Mouse (Mus musculus) megakaryocyte progenitor cell, adult 5-6 weeks (primary cell): ENCODE data around the gene Lrrc75a. TPM values are rescaled to one million over a fixed set of nuclear protein-coding genes. Genes with fewer than 3 reads are reported as not detected.
A peak's percentile ranks its signal among the peaks of the same experiment; 100 is the strongest.

Experiments
- ATAC-seq: replicated peaks from 2 replicates; pipeline ENCODE4 v1.8.0; 2016; ENCODE audit warnings: mild to moderate bottlenecking, moderate TSS enrichment, inconsistent platforms; ENCODE audit not compliant: poor library complexity
- total RNA-seq, 2 experiments: library from RNA; stranded (forward) in 1 of 2; stranded (reverse) in 1 of 2; fragments of 157-497, 149-512 nt in 1 of 2; fragments of 200-1000 nt in 1 of 2; gene quantifications; 2 replicates each; pipeline versions ENCODE4 v1.2.3 to v1.2.4; 2015 to 2017

Lrrc75a gene
- total RNA-seq, 2 experiments from 2014 or later = 2.2 to 3.6 TPM

DNA sequence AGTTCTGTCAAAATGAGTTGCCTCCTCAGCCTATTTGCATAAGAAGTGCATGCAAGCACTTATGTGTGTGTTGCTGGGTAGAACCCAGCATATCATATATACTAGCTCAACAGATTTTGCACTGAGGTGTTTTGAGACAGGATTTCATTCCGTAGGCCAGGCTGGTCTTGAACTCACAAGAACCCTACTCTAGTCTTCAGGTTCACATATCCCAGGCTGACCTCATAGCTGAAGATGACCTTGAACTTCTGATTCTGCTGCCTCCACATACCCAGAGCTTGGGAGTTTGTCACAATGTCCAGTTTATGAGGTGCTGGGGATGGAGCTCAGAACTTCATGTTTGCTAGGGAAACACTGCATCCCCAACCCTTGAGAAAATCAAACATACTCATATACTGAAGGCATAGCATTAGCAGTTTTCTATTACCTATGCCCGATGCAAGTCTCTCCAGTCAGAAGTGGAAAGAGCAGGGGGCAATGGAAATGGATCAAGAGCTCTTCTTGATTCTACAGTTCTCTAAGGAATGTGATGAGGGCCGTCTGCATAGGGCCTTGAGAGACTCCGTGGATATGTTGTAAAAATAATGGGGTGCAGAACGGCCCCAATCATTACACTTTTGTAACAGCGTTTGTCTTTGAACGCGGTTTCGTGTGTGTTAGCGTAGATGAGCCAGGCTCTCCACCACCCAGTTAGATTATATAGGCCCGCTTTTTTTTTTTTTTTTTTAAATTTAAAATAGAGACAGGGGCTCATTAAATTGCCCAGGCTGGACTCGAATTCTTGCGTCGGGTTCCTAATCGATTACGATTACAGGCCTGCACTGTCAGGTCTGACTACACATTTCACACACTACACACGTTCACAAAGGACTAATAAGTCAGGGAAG lies 46.3 kb downstream of the Lrrc75a start:
- no peak for ATAC-seq

DNA sequence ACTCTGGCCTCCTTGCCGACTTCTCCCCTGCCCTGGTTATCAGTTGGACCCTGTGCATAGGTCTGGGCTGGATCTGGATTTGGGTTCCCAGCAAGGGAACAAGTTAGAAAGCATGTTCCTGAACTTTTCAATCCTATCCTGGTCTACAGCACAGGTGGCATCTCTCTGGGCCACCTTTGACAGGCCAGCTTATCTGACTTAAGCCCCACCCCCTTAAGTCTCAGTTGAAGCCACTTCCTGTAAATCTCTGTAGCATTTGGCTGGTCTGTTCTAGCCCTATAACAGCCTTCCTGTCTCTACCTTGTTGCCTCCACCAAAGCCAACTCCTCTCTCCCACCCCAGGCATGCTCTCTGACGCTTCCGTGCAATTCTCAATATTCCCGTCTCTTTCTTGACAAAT lies 49.8 kb downstream of the Lrrc75a start:
- no peak for ATAC-seq

DNA sequence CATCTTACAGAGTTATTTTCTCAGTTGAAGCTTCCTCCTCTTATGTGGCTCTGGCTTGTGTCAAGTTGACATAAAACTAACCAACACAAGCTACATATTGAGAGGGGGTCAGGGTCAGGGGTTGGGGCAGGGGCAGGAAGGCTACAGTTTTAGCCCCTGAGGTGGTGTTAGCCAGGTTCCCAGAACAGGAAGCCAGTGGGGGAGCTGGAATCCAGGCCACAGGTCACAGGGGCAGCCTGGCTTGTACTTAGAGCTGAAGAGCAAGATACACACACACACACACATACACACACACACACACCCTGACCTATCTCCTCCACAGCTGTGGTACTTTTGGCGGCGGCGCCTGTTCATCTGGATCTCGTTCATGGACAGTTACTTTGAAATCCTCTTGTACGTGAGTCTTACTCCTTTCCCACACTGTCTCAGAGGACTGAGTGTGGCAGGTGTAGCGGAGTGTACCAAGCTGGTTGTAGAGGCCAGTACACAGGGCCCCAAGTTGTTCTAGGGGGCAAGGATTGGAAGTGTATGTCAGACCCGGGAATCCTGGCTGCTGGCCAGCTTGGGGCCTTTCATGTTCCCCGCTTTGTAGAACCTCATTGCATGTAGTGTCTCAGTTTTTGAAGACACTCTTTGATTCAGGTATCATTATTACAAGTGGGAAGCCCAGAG lies 56.3 kb downstream of the Lrrc75a start:
- ATAC-seq = no peak

GRCm38 (mm10) chr11:62591026-62591425 lies 57.3 kb downstream of the Lrrc75a start:
- no peak for ATAC-seq

DNA sequence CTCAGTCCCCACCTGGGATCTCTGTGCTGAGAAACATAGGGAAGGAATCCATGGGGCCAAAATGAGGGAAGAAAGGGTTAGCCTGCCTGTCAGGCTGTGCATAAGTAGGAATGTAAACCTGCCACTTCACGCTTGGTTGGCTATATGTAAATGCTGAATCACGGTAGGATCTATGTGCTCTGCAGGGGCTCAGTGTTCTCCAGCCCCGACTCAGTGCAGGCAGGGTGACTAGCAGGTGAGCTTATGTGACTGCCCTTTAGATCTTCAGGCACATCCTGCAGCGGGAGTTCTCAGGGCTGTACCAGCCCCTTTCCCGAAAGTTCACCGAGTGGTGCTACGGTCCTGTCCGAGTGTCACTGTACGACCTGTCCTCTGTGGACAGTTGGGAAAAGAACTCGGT lies 58.9 kb downstream of the Lrrc75a start:
- ATAC-seq = no peak

- ATAC-seq = no peak
Observed at GRCm38 (mm10) chr11:62587034-62587433, 61.3 kb downstream of the Lrrc75a start.

GRCm38 (mm10) chr11:62584671-62585206 lies 63.6 kb downstream of the Lrrc75a start:
- no peak for ATAC-seq

DNA sequence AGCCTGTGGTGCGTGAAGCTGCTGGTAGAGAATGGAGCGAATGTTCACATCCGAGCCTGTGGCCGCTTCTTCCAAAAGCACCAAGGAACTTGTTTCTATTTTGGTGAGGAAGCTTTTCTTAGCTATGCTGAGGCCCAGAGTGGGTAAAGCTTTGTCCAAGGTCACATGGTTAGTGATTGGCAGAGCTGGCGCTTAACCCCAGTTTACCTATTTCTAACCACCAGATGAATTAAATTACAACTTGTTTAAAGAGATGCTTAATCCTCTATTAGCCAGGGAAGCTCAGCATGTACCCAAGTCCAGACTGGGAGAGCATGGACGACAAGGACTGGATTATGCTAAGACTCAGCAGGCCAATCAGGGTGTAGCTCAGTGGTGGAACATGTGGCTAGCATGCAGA lies 65.3 kb downstream of the Lrrc75a start:
- no peak for ATAC-seq

- peak; percentile 62 for ATAC-seq
Observed at GRCm38 (mm10) chr11:62576530-62577152, 71.7 kb downstream of the Lrrc75a start.

DNA sequence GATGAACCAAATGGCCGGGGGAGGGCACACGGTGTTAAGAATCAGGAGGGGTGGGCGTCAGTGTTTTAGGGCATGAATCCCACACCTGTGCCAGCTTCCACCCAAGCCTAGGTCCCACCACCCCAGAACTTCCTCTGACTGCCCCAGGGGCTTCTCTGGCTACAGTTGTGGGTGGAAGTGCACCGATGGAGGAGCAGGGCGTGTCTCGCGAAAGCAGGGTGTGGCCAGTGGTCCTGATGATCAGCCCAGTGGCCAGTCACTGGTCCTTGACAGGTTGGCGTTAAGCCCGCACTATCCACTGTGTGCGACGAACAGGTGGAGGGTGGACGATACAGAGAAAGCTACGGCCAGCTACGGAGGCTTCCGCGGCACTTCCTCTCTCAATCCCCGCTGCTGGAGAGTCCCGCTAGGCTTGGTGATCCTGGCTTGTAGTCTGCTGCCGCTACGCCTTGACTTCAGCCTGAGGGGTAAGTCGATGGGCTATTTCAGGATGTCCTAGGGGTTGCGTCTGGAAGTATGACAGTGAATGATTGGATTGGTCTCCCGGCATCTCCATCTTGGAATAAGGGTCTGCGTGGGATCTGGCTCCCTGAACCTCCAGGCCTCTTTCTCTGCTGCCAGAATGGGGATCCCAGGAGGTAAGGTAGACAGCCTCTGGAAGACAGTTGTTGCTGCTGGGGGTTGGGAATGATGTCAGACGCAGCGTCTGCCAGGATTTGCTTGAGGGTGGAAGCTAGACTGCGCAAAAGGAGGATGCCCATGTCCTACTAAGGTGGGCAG lies 72.5 kb downstream of the Lrrc75a start:
- peak; percentile 18; the same call in 1 of the 2 replicates for ATAC-seq

GRCm38 (mm10) chr11:62575297-62575658 lies 73.0 kb downstream of the Lrrc75a start:
- ATAC-seq = peak; percentile 66

GRCm38 (mm10) chr11:62574703-62575085 lies 73.6 kb downstream of the Lrrc75a start:
- ATAC-seq = no peak

GRCm38 (mm10) chr11:62573959-62574702 lies 74.2 kb downstream of the Lrrc75a start, which contains the start of gene Trpv2:
TSS of gene Trpv2 (plus strand) at chr11:62574486.
- ATAC-seq = peak; percentile 26

GRCm38 (mm10) chr11:62568300-62568699 lies 80.0 kb downstream of the Lrrc75a start:
- 0 out of 2 replicates have a peak, but pooled peaks have one; percentile 26 for ATAC-seq

- ATAC-seq = no peak
Observed at GRCm38 (mm10) chr11:62566211-62566610, 82.1 kb downstream of the Lrrc75a start.

GRCm38 (mm10) chr11:62565747-62566146 lies 82.6 kb downstream of the Lrrc75a start:
- peak; percentile 23; the same call in 1 of the 2 replicates for ATAC-seq

DNA sequence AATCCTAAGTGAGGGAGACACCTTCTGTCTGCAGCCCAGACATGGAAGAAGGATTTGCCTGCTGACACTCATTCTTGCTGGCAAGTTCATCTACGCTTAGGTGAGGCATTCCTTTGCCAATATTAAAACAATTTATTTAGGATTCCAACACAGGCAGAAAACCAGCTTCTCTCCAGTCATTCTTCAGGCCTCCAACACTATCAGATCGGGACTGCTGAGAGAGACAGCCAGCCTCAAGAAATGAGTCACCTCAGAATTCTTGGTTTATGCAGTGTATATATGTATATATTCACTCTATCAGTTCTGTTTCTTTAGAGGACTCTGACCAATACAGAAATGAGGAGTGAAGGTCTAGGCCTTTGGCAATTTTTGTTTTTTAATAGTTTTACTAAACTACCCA lies 84.7 kb downstream of the Lrrc75a start:
- ATAC-seq = no peak

DNA sequence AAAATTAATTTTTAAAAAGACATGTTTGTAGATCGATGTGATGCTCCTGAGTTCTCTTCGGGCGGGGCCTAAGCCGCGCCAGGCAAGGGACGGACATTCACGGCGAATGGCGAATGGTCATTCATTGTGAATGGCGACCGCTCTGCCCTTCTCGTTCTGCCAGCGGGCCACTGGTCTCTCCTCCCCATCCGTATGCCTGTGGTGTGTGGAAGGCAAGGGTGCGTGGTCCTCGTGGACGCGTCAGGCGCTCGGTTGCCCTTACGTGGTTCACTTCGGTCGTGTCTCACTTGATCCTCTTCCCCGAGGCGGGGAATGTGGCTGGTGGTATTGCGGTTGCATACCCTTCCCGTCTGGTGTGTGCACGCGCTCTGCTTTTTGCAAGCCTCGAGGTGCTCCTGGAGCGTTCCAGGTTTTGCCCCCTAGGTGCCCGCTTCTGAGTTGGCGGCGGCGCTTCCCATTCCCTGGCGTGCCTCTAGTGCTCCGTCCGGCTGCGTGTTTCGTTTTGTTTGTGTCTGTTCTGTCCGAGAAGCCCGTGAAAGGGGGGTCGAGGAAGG lies 87.8 kb downstream of the Lrrc75a start:
- peak; percentile 49 for ATAC-seq

DNA sequence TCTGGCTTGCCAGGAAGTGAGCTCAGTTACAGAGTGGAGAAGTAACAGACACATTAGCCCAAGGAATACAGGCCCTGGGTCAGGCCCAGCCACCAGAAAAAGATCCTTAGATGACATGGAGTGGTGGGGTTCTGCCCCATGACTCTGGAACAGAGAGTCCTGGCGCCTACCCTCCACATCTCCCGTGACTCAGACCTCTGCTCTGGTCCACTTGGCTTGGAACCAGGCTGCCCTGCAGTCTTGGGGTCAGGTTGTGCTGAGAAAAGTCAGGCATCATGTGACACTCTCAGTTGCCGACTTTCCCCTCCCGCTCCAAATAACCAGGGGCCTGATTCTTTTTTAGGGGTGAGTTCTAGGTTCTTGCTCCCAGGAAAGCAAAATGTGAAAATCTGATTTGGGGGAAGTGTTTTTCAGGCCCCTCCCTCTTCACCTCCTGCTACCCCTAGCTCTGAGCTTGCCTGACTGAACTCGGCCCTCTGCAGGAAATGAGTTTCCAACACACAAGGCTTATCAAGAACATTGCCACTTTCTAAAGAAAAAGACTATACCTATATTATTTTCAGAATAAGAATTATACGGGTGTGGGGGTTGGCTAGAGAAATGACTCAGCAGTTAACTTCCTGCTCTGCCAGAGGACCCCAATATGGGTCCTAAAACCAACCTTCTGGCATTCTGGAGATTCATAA lies 89.2 kb downstream of the Lrrc75a start:
- ATAC-seq = no peak
